Mouse (Mus musculus): Measurements from ENCODE around the gene Exoc1.

Exoc1 gene

GRCm38 (mm10) chr5:76529040-76529703, at the start of gene Exoc1:
Gene Exoc1, plus strand, starts transcription at chr5:76529311.
- peak; percentile 93 for DNase-seq

GRCm38 (mm10) chr5:76483811-76484210, 45.3 kb upstream of the Exoc1 start, which contains the start of gene Gm7271:
Gene Gm7271, plus strand, starts transcription at chr5:76484040.
- no peak for DNase-seq

- DNase-seq: no peak
These were observed 34.0 kb upstream of the Exoc1 start for GRCm38 (mm10) chr5:76495126-76495525.

GRCm38 (mm10) chr5:76522446-76522845, 6.7 kb upstream of the Exoc1 start:
- DNase-seq: no peak

- DNase-seq: no peak
These were observed 4.5 kb upstream of the Exoc1 start for GRCm38 (mm10) chr5:76524623-76525022.

GRCm38 (mm10) chr5:76525066-76525465, 4.0 kb upstream of the Exoc1 start:
- DNase-seq: no peak

- no peak for DNase-seq
These were observed 3.3 kb upstream of the Exoc1 start for GRCm38 (mm10) chr5:76525829-76526228.

GRCm38 (mm10) chr5:76529704-76530066, 574 bp downstream of the Exoc1 start:
- DNase-seq: no peak

GRCm38 (mm10) chr5:76533186-76533585, 4.1 kb downstream of the Exoc1 start:
- no peak for DNase-seq

GRCm38 (mm10) chr5:76536231-76536630, 7.1 kb downstream of the Exoc1 start:
- DNase-seq: no peak

- no peak for DNase-seq
These were observed 8.5 kb downstream of the Exoc1 start for GRCm38 (mm10) chr5:76537578-76537977.

GRCm38 (mm10) chr5:76540181-76540580, 11.1 kb downstream of the Exoc1 start:
- DNase-seq: no peak

- no peak for DNase-seq
These were observed 11.7 kb downstream of the Exoc1 start for GRCm38 (mm10) chr5:76540842-76541241.

GRCm38 (mm10) chr5:76543200-76543599, 14.1 kb downstream of the Exoc1 start:
- DNase-seq: no peak

GRCm38 (mm10) chr5:76550426-76550825, 21.3 kb downstream of the Exoc1 start:
- DNase-seq: no peak

GRCm38 (mm10) chr5:76565321-76565720, 36.2 kb downstream of the Exoc1 start:
- no peak for DNase-seq

GRCm38 (mm10) chr5:76574251-76574650, 45.1 kb downstream of the Exoc1 start:
- DNase-seq: no peak

GRCm38 (mm10) chr5:76577026-76577425, 47.9 kb downstream of the Exoc1 start:
- DNase-seq: no peak

GRCm38 (mm10) chr5:76585378-76585777, 56.3 kb downstream of the Exoc1 start:
- no peak for DNase-seq

- peak; percentile 87 for DNase-seq
These were observed 59.6 kb downstream of the Exoc1 start, which contains the start of gene Cep135 for GRCm38 (mm10) chr5:76588551-76589283. Gene Cep135, plus strand, starts transcription at chr5:76588698.

GRCm38 (mm10) chr5:76589311-76589710, 60.2 kb downstream of the Exoc1 start:
- DNase-seq: no peak

- DNase-seq: no peak
These were observed 60.9 kb downstream of the Exoc1 start for GRCm38 (mm10) chr5:76590009-76590408.

GRCm38 (mm10) chr5:76591885-76592284, 62.8 kb downstream of the Exoc1 start:
- DNase-seq: no peak

GRCm38 (mm10) chr5:76609702-76610370, 80.7 kb downstream of the Exoc1 start:
- DNase-seq: no peak
